Mouse (Mus musculus) ES-Bruce4 (cell line): ENCODE measurements around the gene Fgd2.
"Not testable (repeated sequence)": the region's sequence is repeated elsewhere in the genome, so short reads cannot be mapped to it uniquely, and the experiment has no call there.

Source experiments
- CTCF ChIP-seq: IDR thresholded peaks from one replicate; pipeline ENCODE4 v1.8.1; 2011; ENCODE audit warnings: low read depth, low read length
- EP300 ChIP-seq: IDR thresholded peaks from 2 replicates; pipeline ENCODE4 v1.6.1; 2011; ENCODE audit warnings: low read depth, low read length; ENCODE audit not compliant: insufficient read depth

DNA sequence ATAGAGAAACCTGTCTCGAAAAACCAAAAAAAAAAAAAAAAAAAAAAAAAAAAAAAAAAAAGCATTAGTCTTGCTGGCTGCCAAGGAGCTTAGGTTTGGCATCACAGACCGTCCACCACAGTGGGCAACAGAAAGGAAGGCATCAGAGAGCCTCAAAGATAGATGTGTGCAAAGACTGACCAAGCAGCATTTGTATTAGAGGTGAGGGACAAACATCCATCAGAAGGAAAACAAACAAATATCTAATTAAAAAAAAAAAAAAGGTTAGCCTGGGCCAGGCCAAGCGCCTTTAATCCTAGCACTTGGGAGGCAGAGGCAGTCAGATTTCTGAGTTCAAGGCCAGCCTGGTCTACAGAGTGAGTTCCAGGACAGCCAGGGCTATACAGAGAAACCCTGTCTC, 43.3 kb upstream of the Fgd2 start, which contains the start of gene Pi16:
- TF ChIP-seq CTCF, EP300: not testable (repeated sequence)
